In the genomic region with DNA sequence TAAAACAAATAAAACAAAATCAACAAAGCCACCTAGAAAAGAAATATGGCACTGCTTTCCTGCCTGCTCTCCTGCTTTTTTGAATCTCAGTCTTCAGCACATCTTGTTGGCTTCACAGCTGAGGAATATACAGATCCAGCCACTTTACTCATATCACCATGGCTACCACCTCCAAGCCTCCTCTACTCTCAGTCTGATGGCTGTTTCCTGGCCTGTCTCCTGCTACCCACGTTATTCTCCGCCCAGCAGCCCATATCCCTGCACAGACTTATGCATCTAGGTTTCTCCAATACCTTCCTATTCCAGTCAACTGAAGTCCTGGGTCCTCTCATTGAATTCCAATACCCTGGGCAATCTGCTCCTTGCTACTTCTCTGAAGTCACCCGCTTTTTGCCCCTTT, we compare ENCODE assay signal across 21 mouse cellular contexts. TPM values are rescaled to one million over a fixed set of nuclear protein-coding genes. Genes with fewer than 3 reads are reported as not detected.
DNase-seq lines count a peak whose midpoint lies in the region; ATAC-seq and TF ChIP-seq lines count a peak whose summit lies in the region.
"Had no signal": no experiment of that assay in that cellular context is flagged by ENCODE, and none has a peak within 500 bp of the region (broad histone marks: within the 10 kb centered on the region; RNA-seq: fewer than 3 reads in every experiment).

No protein-coding gene starts in this region.

- no peaks in the 10 kb centered on the region for H3K4me1 ChIP-seq in forebrain, postnatal 0 days (ENCODE audit: insufficient read depth)
- H3K4me1 ChIP-seq in forebrain, embryonic 12.5 days: no peaks in the 10 kb centered on the region
- H3K4me1 ChIP-seq: midbrain, embryonic 15.5 days had no signal

- no peaks in the 10 kb centered on the region for H3K36me3 ChIP-seq in forebrain, postnatal 0 days (ENCODE audit: insufficient read depth)
- no peaks in the 10 kb centered on the region for H3K36me3 ChIP-seq in forebrain, embryonic 12.5 days (replicated peaks)
- H3K36me3 ChIP-seq: embryonic facial prominence, embryonic 15.5 days; heart, embryonic 10.5 days; hindbrain, embryonic 10.5 days; midbrain, embryonic 15.5 days had no signal

- no peak overlapping the region for H3K9ac ChIP-seq in forebrain, postnatal 0 days
- H3K9ac ChIP-seq in forebrain, embryonic 12.5 days: no peak overlapping the region
- H3K9ac ChIP-seq: embryonic facial prominence, embryonic 15.5 days; midbrain, embryonic 15.5 days had no signal

- no peak for TF ChIP-seq CTCF in forebrain, postnatal 0 days (IDR thresholded peaks at IDR 0.05; ENCODE audit: low read depth)

- no peaks in the 10 kb centered on the region for H3K27me3 ChIP-seq in forebrain, postnatal 0 days (ENCODE audit: insufficient read depth, low read length)
- no peaks in the 10 kb centered on the region for H3K27me3 ChIP-seq in forebrain, embryonic 12.5 days
- H3K27me3 ChIP-seq: embryonic facial prominence, embryonic 15.5 days; midbrain, embryonic 15.5 days had no signal

- H3K4me2 ChIP-seq in forebrain, postnatal 0 days (ENCODE audit: low read depth): no peak overlapping the region
- no peak overlapping the region for H3K4me2 ChIP-seq in forebrain, embryonic 12.5 days
- H3K4me2 ChIP-seq: embryonic facial prominence, embryonic 15.5 days; midbrain, embryonic 15.5 days had no signal

- H3K27ac ChIP-seq in forebrain, postnatal 0 days (ENCODE audit: low read depth, low read length): no peak overlapping the region
- no peak overlapping the region for H3K27ac ChIP-seq in forebrain, embryonic 12.5 days
- H3K27ac ChIP-seq: embryonic facial prominence, embryonic 15.5 days; heart, embryonic 10.5 days; hindbrain, embryonic 10.5 days; midbrain, embryonic 15.5 days had no signal

- WGBS in forebrain, postnatal 0 days: 73% methylated on average over 3 of the region's 3 CpGs
- WGBS in forebrain, embryonic 12.5 days: 85% methylated on average over 3 of the region's 3 CpGs

- no peak overlapping the region for H3K4me3 ChIP-seq in forebrain, postnatal 0 days (ENCODE audit: low read depth, low read length)
- H3K4me3 ChIP-seq in forebrain, embryonic 12.5 days (replicated peaks): no peak overlapping the region
- H3K4me3 ChIP-seq: embryonic facial prominence, embryonic 15.5 days; heart, embryonic 10.5 days; hindbrain, embryonic 10.5 days; midbrain, embryonic 15.5 days; myocyte had no signal

- no peaks in the 10 kb centered on the region for H3K9me3 ChIP-seq in forebrain, postnatal 0 days (ENCODE audit: low read length)
- no peaks in the 10 kb centered on the region for H3K9me3 ChIP-seq in forebrain, embryonic 12.5 days
- H3K9me3 ChIP-seq: embryonic facial prominence, embryonic 15.5 days; heart, embryonic 10.5 days; hindbrain, embryonic 10.5 days; midbrain, embryonic 15.5 days had no signal

- 0 out of 2 replicates have a peak, but pooled peaks have one; percentile 40 for ATAC-seq in forebrain, postnatal 0 days
- no peak for ATAC-seq in forebrain, embryonic 12.5 days (ENCODE audit: low FRiP score)
- ATAC-seq in frontal cortex, adult (ENCODE audit: low TSS enrichment): peak; percentile 99
- ATAC-seq: midbrain, embryonic 15.5 days had no signal

- DNase-seq in forebrain, postnatal 0 days: no peak
- peak; percentile 53 to 75 for DNase-seq in left cerebral cortex, adult 18-20 months (ENCODE audit: low spot score in 2 of 2)
- DNase-seq in right cerebral cortex, postnatal 14 days: peak; percentile 33
- DNase-seq in lung, postnatal 25 days (ENCODE audit: low spot score): no peak
- no peak for DNase-seq in spleen, postnatal 14 days (ENCODE audit: low spot score in 2 of 2)
- no peak for DNase-seq in heart, adult 11 months
- DNase-seq: adrenal gland, adult 2 months; cerebellum, postnatal 10 days; gastrocnemius, postnatal 25 days; kidney, adult 11 months; kidney, postnatal 10 days; lung, postnatal 10 days; thymus, postnatal 25 days had no signal

RNA-seq across cellular contexts. Expression of a gene that starts 17.2 kb away (rescaled TPM):
- 6.0 and 6.2 TPM in 2 replicates for total RNA-seq in forebrain, postnatal 0 days (2014; rRNA removed)
- 6.8 and 7.5 TPM in 2 replicates for polyA plus RNA-seq in forebrain, postnatal 0 days (2015; fragmentation: Nextera tagmentation; extraction: Ambion mirVana)
- polyA plus RNA-seq in forebrain, embryonic 12.5 days (2016; fragmentation: Nextera tagmentation; extraction: Ambion mirVana): 11.4 and 12.1 TPM in 2 replicates
- total RNA-seq in left cerebral cortex, adult 18-20 months (2021): 10 to 100 TPM; 15.9 to 20.7 TPM
- total RNA-seq: megakaryocyte, adult 5-6 weeks had no signal

RNA-seq across cellular contexts. Expression of a gene that starts 26.5 kb away (rescaled TPM):
- 91.7 and 98.7 TPM in 2 replicates for total RNA-seq in forebrain, postnatal 0 days (2014; rRNA removed)
- 6.5 and 12.2 TPM in 2 replicates for polyA plus RNA-seq in forebrain, postnatal 0 days (2015; fragmentation: Nextera tagmentation; extraction: Ambion mirVana)
- 14.2 and 17.8 TPM in 2 replicates for polyA plus RNA-seq in forebrain, embryonic 12.5 days (2016; fragmentation: Nextera tagmentation; extraction: Ambion mirVana)
- total RNA-seq in left cerebral cortex, adult 18-20 months (2021): 100 to 1,000 TPM; 144 to 145 TPM

Comparison
In these comparisons a context has a peak if more than half of its experiments do, and no peak if none do; other contexts are left out.
1. DNase-seq: peak in left cerebral cortex, adult 18-20 months (2 of 2) and right cerebral cortex, postnatal 14 days (single experiment); none in forebrain, postnatal 0 days (single experiment), lung, postnatal 25 days (single experiment), spleen, postnatal 14 days (0 of 2) and heart, adult 11 months (single experiment).